Mouse (Mus musculus): ENCODE measurements around the gene Cryl1. TPM values are rescaled to one million over a fixed set of nuclear protein-coding genes. Genes with fewer than 3 reads are reported as not detected.

The Cryl1 gene
- polyA plus RNA-seq, 1 experiment from 2014 or later = 5.2 TPM

- WGBS = 87% methylated on average over 8 of the region's 8 CpGs
- Histone ChIP-seq H3K4me2 (no peak overlapping the region), H3K27me3 (no peaks in the 10 kb centered on the region), H3K4me3 (no peak overlapping the region), H3K9me3 (replicated peaks) (no peaks in the 10 kb centered on the region), H3K36me3 (ENCODE audit: poor library complexity, severe bottlenecking) (no peaks in the 10 kb centered on the region), H3K27ac (no peak overlapping the region), H3K4me1 (no peaks in the 10 kb centered on the region), H3K9ac (no peak overlapping the region)
- no peak for ATAC-seq
These were observed 139.0 kb downstream of the Cryl1 start for GRCm38 (mm10) chr14:57259341-57259740.

- no peaks in the 10 kb centered on the region for H3K4me1 ChIP-seq
- no peak for ATAC-seq
- WGBS = 61% methylated on average over 3 of the region's 3 CpGs
- no peaks in the 10 kb centered on the region for H3K36me3 ChIP-seq (ENCODE audit: poor library complexity, severe bottlenecking)
- no peaks in the 10 kb centered on the region for H3K27me3 ChIP-seq
- no peak overlapping the region for H3K4me2 ChIP-seq
- no peak overlapping the region for H3K4me3 ChIP-seq
- H3K9ac ChIP-seq = no peak overlapping the region
- no peak overlapping the region for H3K27ac ChIP-seq
- no peaks in the 10 kb centered on the region for H3K9me3 ChIP-seq (replicated peaks)
These were observed 149.7 kb downstream of the Cryl1 start for GRCm38 (mm10) chr14:57248661-57249060.

DNA sequence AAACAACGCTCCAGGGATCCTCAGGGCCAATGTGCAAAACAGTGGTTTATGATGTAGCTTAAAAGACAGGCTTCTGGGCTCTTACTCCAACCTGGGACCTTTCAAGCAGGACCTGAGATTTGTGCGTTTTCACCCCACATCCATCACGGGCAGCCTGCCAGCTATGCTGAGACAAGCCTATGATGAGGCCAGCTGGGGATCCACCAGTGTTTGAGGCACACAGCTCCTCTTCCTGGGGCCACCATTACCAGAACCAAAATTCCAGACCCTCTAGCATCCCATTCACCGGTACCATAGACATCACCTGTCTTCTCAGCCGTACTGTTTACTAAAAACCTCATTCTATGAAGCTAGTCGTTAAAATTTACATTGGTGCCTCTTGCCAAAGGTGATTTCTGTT, 151.8 kb downstream of the Cryl1 start:
- Histone ChIP-seq H3K27me3 (no peaks in the 10 kb centered on the region), H3K4me3 (no peak overlapping the region), H3K9me3 (replicated peaks) (no peaks in the 10 kb centered on the region), H3K9ac (no peak overlapping the region), H3K4me2 (no peak overlapping the region), H3K27ac (no peak overlapping the region), H3K36me3 (ENCODE audit: poor library complexity, severe bottlenecking) (no peaks in the 10 kb centered on the region), H3K4me1 (no peaks in the 10 kb centered on the region)
- WGBS = 80% methylated on average over 6 of the region's 6 CpGs
- ATAC-seq = no peak

DNA sequence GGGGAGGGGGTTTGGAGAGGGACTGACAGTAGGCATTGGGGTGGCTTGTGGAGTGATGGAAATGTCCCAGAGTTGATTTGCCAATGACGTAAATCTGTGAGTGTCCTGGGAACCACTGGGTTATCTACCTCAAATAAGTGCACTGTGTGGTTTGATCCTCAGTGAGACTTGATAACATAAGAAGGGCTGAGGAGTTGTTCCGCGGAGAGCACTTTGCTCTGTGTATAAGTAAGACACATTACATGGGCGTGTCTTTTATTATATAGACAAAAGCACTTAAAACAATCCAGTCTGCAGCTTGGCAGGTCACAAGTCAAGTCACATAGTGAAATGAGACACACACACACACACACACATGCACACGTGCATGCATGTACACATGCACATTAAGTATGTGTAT, 155.4 kb downstream of the Cryl1 start:
- Histone ChIP-seq H3K9ac (no peak overlapping the region), H3K9me3 (replicated peaks) (no peaks in the 10 kb centered on the region), H3K4me1 (no peaks in the 10 kb centered on the region), H3K4me2 (no peak overlapping the region), H3K36me3 (ENCODE audit: poor library complexity, severe bottlenecking) (no peaks in the 10 kb centered on the region), H3K27ac (no peak overlapping the region), H3K4me3 (no peak overlapping the region), H3K27me3 (no peaks in the 10 kb centered on the region)
- ATAC-seq = no peak
- 93% methylated on average over 5 of the region's 5 CpGs for WGBS

DNA sequence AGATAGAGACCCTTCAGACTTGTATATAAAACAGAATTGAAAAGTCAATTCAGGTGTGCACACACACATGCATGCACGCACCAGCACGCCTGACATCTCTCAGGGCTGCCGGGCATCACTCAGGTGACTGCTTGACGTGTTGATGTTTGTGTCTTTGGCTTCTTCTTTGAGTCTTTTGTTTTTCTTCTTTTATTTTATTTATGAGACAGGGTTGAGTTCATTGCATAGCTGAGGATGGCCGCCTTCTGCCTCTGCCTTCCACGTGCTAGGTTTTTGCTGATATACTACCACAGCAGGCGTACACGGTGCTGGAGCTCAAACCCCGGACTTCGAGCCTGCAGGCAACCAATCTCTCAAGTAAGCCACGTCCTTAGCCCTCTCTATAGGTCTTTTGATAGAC, 163.1 kb downstream of the Cryl1 start:
- no peak overlapping the region for H3K9ac ChIP-seq
- H3K9me3 ChIP-seq (replicated peaks) = no peaks in the 10 kb centered on the region
- ATAC-seq = no peak
- H3K36me3 ChIP-seq (ENCODE audit: poor library complexity, severe bottlenecking) = no peaks in the 10 kb centered on the region
- no peak overlapping the region for H3K27ac ChIP-seq
- no peak overlapping the region for H3K4me3 ChIP-seq
- WGBS = 80% methylated on average over 11 of the region's 11 CpGs
- H3K27me3 ChIP-seq = no peaks in the 10 kb centered on the region
- no peaks in the 10 kb centered on the region for H3K4me1 ChIP-seq
- no peak overlapping the region for H3K4me2 ChIP-seq

DNA sequence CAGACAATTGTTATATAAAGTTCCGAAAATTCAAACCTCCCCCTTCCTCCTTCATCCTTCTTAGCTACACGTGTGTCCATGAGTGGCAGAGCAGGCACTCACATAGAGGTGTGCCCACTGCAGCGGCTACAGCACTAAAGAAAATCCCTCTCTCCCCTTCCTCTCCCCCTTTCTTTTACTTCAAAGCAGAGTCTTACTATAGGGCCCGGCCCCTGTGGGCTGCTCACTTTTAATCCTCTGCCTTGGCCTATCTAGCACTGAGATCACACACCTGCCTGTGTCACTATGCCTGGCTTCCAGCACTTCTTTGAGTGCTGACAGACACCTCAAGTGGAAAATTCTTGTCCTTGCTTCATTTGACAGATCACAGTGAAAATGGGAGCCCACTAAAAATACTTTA, 163.6 kb downstream of the Cryl1 start:
- Histone ChIP-seq H3K9ac (no peak overlapping the region), H3K27ac (no peak overlapping the region), H3K27me3 (no peaks in the 10 kb centered on the region), H3K4me1 (no peaks in the 10 kb centered on the region), H3K36me3 (ENCODE audit: poor library complexity, severe bottlenecking) (no peaks in the 10 kb centered on the region), H3K4me3 (no peak overlapping the region), H3K4me2 (no peak overlapping the region), H3K9me3 (replicated peaks) (no peaks in the 10 kb centered on the region)
- 2% methylated on average over 4 of the region's 4 CpGs for WGBS
- ATAC-seq = no peak

DNA sequence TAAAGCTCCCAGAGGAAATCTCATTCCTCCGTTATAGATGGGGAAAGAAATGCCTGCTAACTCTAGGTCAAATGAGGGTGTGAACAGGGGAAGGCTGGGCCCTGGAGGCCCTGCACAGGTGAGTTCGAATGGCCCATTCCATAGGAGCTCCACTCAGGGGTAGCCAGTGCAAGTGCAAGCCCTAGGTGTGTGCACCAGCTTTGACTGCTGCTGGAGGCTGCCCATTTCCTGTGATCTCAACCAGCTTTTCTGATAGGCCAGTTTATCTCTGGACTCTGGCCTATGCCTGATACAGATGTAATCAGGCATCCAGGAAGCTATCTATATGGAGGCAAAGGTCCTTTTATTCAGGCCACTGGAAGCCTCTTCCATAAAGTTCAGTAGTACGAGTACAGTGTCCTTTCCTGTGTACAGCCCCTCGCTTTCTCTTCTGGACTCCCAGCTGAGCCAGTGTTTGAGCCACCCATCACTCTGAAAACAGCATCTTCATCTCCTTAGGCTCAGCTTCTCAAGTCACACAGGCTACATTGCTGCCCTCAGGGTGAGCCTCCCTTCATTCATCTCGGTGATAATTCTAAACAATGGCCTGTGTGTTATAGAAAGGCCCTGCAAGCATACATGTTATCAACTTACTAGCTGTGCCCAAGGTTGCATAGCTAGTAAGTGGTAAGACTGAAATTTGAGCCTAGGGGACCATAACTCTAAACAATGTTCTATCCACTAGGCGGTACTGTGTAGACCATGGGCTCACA, 167.9 kb downstream of the Cryl1 start:
- no peak for ATAC-seq

More for the DNA sequence above, 167.9 kb downstream of the Cryl1 start:
- Histone ChIP-seq H3K27ac (no peak overlapping the region), H3K9ac (no peak overlapping the region), H3K4me1 (no peaks in the 10 kb centered on the region), H3K36me3 (ENCODE audit: poor library complexity, severe bottlenecking) (no peaks in the 10 kb centered on the region), H3K4me3 (no peak overlapping the region), H3K4me2 (no peak overlapping the region), H3K9me3 (replicated peaks) (no peaks in the 10 kb centered on the region), H3K27me3 (no peaks in the 10 kb centered on the region)
- WGBS = 80% methylated on average over 6 of the region's 6 CpGs

Other genes starting within 250 kb of the Cryl1 start
- gene Ift88, start 25.5 kb upstream of the Cryl1 start, polyA plus RNA-seq (2015; fragmentation: Nextera tagmentation; extraction: Ambion mirVana) = 16.4 and 16.5 TPM in 2 replicates
- gene Il17d, start 126.2 kb upstream of the Cryl1 start, polyA plus RNA-seq (2015; fragmentation: Nextera tagmentation; extraction: Ambion mirVana) = 1.7 and 2.7 TPM in 2 replicates
- 98.6 and 104 TPM in 2 replicates for gene Eef1akmt1, start 173.1 kb upstream of the Cryl1 start, polyA plus RNA-seq (2015; fragmentation: Nextera tagmentation; extraction: Ambion mirVana)

Measured in forebrain, embryonic 13.5 days (tissue).